Mouse (Mus musculus) E14TG2a.4 (cell line): ENCODE measurements at regions not wholly inside any gene's neighbourhood (a gene's known extent, or its start where the extent isn't known, plus 50 kb on each side); places are given as distances from the start of the nearest gene placed in this dataset.

Experiments used
- CTCF ChIP-seq: conservative IDR thresholded peaks from 2 replicates; pipeline ENCODE4 v1.5.1; 2014; ENCODE audit warnings: low read length
- NANOG ChIP-seq: IDR thresholded peaks from 2 replicates; pipeline ENCODE4 v1.6.1; 2014; ENCODE audit warnings: borderline replicate concordance, low read length, mixed read lengths
- POU5F1 ChIP-seq: IDR thresholded peaks from 2 replicates; pipeline ENCODE4 v1.6.1; 2014; ENCODE audit warnings: low read length, borderline replicate concordance

DNA sequence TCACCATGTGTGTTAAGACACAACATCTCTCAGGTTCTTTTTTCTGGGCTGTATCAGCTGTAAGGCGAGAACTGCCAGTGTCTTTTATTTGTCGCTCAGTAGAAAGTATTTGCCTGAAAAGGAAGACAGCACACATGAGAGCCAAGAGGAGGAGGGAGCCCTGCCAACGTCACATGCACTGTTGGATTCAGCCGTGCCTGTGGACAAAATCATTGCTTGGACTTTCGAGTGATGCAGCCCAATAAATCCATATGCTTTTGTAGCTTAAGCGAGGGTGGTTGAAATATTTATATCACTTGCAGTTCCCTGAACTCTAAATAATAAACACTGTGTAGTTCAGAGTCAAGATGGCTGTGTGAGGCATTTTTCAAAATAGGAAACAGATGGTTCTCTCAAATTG, 108.4 kb upstream of the Ddit4l start:
- TF ChIP-seq CTCF (no peak), POU5F1 (no peak), NANOG (no peak)
